Mouse (Mus musculus) C2C12 (cell line): ENCODE measurements around the gene Rfx2.

ENCODE experiments used
- CEBPB ChIP-seq: IDR thresholded peaks from one replicate; pipeline ENCODE4 v1.6.1; 2011; ENCODE audit warnings: low read depth, mild to moderate bottlenecking, control low read depth, moderate library complexity
- CTCF ChIP-seq: IDR thresholded peaks from one replicate; pipeline ENCODE4 v1.5.1; 2011; ENCODE audit not compliant: control insufficient read depth, insufficient read depth, insufficient read length
- MAX ChIP-seq: IDR thresholded peaks from one replicate; pipeline ENCODE4 v1.6.1; 2011; ENCODE audit warnings: mild to moderate bottlenecking, control low read depth
- MYOG ChIP-seq: IDR thresholded peaks from one replicate; pipeline ENCODE4 v1.6.1; 2011; ENCODE audit not compliant: control insufficient read depth, insufficient read length; ENCODE audit errors: extremely low read depth
- USF1 ChIP-seq: IDR thresholded peaks from one replicate; pipeline ENCODE4 v1.6.1; 2011; ENCODE audit warnings: low read depth, mild to moderate bottlenecking, control low read depth, moderate library complexity

DNA sequence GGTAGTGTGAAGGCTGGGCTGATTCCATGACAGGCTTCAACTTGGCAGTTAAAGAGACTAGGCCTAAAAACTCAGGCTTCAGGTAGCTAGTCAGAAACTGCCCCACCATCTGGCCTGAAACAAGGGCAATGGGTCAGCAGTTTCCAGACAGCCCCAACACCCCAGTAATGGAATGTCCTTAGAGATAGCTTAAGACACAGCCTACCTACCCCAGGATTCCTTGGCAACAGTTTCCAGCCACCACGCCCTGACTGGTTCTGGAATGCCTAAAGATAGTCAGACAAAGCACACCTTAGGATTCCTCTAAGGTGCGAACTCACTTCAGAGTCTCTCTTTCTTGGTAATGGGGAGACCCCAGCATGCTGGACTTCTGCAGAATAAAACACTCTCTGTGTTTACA lies 8.4 kb downstream of the Rfx2 start:
- TF ChIP-seq CTCF, result no peak
- TF ChIP-seq MYOG, result no peak
- no peak for TF ChIP-seq CEBPB
- no peak for TF ChIP-seq MAX
- no peak for TF ChIP-seq USF1
